Mouse (Mus musculus) WW6 (cell line): ENCODE measurements at regions not wholly inside any gene's neighbourhood (a gene's known extent, or its start where the extent isn't known, plus 50 kb on each side); places are given as distances from the start of the nearest gene placed in this dataset.
"Not testable (repeated sequence)": the region's sequence is repeated elsewhere in the genome, so short reads cannot be mapped to it uniquely, and the experiment has no call there.

Source experiments
- DNase-seq: peaks from one replicate; pipeline ENCODE4 v3.0.0-alpha.2; 2013; ENCODE audit warnings: low read depth, low spot score

GRCm38 (mm10) chr12:104637046-104638032 lies 114.4 kb downstream of the Dicer1 start:
- no peak for DNase-seq

GRCm38 (mm10) chr12:104636474-104636873 lies 115.3 kb downstream of the Dicer1 start:
- DNase-seq: no peak

- DNase-seq: no peak
These were observed 116.9 kb downstream of the Dicer1 start for GRCm38 (mm10) chr12:104634818-104635217.

GRCm38 (mm10) chr12:104630590-104630989 lies 121.2 kb downstream of the Dicer1 start:
- DNase-seq: no peak

GRCm38 (mm10) chr12:104629449-104629848 lies 122.3 kb downstream of the Dicer1 start:
- DNase-seq: no peak

GRCm38 (mm10) chr12:104626054-104626453 lies 125.7 kb downstream of the Dicer1 start:
- DNase-seq: no peak

GRCm38 (mm10) chr12:104623896-104624685 lies 127.7 kb downstream of the Dicer1 start:
- DNase-seq: no peak

- peak; percentile 65 for DNase-seq
These were observed 134.5 kb downstream of the Dicer1 start for GRCm38 (mm10) chr12:104617111-104617725.

- peak; percentile 20 for DNase-seq
These were observed 137.5 kb downstream of the Dicer1 start for GRCm38 (mm10) chr12:104614240-104614639.

GRCm38 (mm10) chr12:104609767-104610166 lies 136.6 kb upstream of the Gsc start:
- no peak for DNase-seq

- DNase-seq: not testable (repeated sequence)
These were observed 135.8 kb upstream of the Gsc start for GRCm38 (mm10) chr12:104608956-104609355.

GRCm38 (mm10) chr12:104607410-104607809 lies 134.3 kb upstream of the Gsc start:
- DNase-seq: no peak

- DNase-seq: no peak
These were observed 132.6 kb upstream of the Gsc start for GRCm38 (mm10) chr12:104605535-104606399.

- peak; percentile 24 for DNase-seq
These were observed 124.9 kb upstream of the Gsc start for GRCm38 (mm10) chr12:104598056-104598455.

- DNase-seq: no peak
These were observed 120.5 kb upstream of the Gsc start for GRCm38 (mm10) chr12:104593526-104594155.

- no peak for DNase-seq
These were observed 119.8 kb upstream of the Gsc start for GRCm38 (mm10) chr12:104592791-104593525.

GRCm38 (mm10) chr12:104591571-104591970 lies 118.4 kb upstream of the Gsc start:
- DNase-seq: no peak

- DNase-seq: no peak
These were observed 117.2 kb upstream of the Gsc start for GRCm38 (mm10) chr12:104590291-104590690.

- no peak for DNase-seq
These were observed 111.3 kb upstream of the Gsc start for GRCm38 (mm10) chr12:104584408-104584807.

- no peak for DNase-seq
These were observed 107.7 kb upstream of the Gsc start for GRCm38 (mm10) chr12:104580796-104581195.
